Mouse (Mus musculus) cerebellum, postnatal 4 days (tissue): Measurements from ENCODE around the gene 1700028K03Rik.

Source experiments
- DNase-seq, 2 experiments: peaks; one replicate each; pipeline ENCODE4 v3.0.0; 2022; ENCODE audit warnings: low spot score in 2 of 2, mixed read lengths in 1 of 2

The 1700028K03Rik gene

GRCm38 (mm10) chr5:107534581-107534980, at the start of gene 1700028K03Rik:
Gene 1700028K03Rik (plus strand): TSS chr5:107534709.
- no peak for DNase-seq

GRCm38 (mm10) chr5:107488996-107489395, 45.5 kb upstream of the 1700028K03Rik start:
- DNase-seq = no peak

GRCm38 (mm10) chr5:107491036-107491435, 43.5 kb upstream of the 1700028K03Rik start:
- no peak for DNase-seq

DNA sequence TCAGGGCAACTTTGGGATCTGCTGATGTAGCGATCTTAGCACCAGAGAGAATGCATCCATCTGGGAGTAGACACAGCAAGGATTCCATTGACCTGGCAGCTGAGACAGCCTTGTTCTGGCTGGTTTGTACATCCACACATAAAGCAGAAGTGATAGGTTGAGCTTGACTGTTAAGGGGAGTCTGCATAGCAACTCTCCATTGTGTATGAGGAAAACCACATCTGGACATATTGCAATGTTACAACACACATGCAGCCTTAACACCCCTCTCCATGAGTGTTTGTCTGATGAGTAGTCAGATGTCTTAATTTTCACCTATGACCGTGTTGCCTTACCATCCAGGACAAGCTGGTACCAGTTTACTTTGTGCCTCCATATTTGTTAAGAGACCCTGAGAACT, 42.0 kb upstream of the 1700028K03Rik start:
- DNase-seq = no peak

GRCm38 (mm10) chr5:107494759-107495158, 39.8 kb upstream of the 1700028K03Rik start:
- no peak for DNase-seq

GRCm38 (mm10) chr5:107496047-107496446, 38.5 kb upstream of the 1700028K03Rik start:
- DNase-seq = no peak

GRCm38 (mm10) chr5:107497519-107498501, 36.7 kb upstream of the 1700028K03Rik start:
- DNase-seq = peak in 1 of 2 experiments; percentile 17

DNA sequence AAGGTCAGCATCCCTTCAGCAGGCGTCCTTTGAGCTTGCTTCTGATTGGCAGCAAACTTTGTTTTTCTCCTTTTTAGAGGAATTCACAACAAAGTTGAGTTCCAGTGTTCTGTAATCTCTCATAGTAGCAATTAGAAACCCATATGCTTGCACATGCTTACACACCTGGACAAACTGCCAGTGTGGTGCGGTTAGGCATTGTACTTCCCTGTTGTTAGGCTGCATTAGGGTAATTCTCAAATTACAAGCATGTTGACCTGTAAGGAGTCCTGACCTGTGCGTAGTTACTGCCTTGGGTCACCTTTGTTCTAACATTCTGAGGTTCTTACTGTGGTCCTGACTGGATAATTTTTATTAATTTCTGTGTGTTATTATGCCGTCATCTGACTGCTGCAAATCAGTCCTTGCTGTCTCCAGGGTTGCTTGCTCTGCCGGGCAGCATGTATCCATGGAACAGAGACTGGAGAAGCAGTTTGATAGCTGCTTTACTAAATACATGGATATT, 35.7 kb upstream of the 1700028K03Rik start:
- no peak for DNase-seq

GRCm38 (mm10) chr5:107499891-107500535, 34.5 kb upstream of the 1700028K03Rik start:
- DNase-seq = no peak

DNA sequence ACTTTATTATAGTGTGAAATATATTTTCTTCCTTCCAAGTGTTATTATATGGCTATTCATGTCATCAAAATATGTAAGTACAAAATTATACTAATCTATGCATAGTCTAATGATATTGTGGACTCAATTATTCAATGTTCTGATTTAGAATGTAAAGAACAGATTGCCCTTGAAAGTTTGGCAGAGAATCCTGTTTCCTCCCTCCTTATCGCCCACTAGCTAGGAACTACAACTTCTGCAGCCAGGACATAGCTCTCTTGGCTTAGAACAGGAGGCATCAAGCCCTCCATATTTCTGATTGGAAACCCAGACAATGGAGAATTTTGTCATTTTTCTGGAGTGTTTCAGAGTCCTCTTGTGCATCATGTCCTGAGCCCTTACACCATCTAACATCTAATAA, 33.8 kb upstream of the 1700028K03Rik start:
- no peak for DNase-seq

- DNase-seq = no peak
Measured at GRCm38 (mm10) chr5:107507321-107507720, 27.2 kb upstream of the 1700028K03Rik start, which contains the start of gene Gm42669. Gene Gm42669 (plus strand): TSS chr5:107507621.

- no peak for DNase-seq
Measured at GRCm38 (mm10) chr5:107510503-107510902, 24.0 kb upstream of the 1700028K03Rik start.

- DNase-seq = no peak
Measured at GRCm38 (mm10) chr5:107511326-107511725, 23.2 kb upstream of the 1700028K03Rik start.

- peak in 1 of 2 experiments; percentile 20 for DNase-seq
Measured at GRCm38 (mm10) chr5:107513583-107513982, 20.9 kb upstream of the 1700028K03Rik start.

GRCm38 (mm10) chr5:107515453-107515852, 19.1 kb upstream of the 1700028K03Rik start:
- DNase-seq = no peak

- no peak for DNase-seq
Measured at GRCm38 (mm10) chr5:107516087-107516486, 18.4 kb upstream of the 1700028K03Rik start.

DNA sequence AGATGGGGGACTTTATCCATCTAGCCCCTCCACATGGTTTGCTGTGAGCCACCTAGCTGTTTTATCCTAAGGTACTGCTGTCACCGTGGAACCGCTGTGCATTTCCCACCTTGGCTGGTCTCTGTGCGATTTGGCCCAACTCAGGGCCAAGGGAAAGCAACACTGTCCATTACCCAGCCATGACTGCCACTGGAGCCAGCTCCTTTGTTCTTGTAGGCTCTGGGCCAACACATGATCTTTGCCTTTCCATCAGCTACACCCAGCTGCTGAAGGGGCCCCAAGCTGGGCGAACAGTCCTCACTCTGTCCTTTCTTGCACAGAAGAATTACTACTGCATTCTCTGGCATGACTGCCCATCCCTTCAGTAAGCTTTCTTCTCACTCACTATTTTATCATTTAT, 15.9 kb upstream of the 1700028K03Rik start:
- DNase-seq = no peak

GRCm38 (mm10) chr5:107521386-107521785, 13.1 kb upstream of the 1700028K03Rik start:
- no peak for DNase-seq

- no peak for DNase-seq
Measured at GRCm38 (mm10) chr5:107521897-107522296, 12.6 kb upstream of the 1700028K03Rik start.

- DNase-seq = no peak
Measured at GRCm38 (mm10) chr5:107524281-107524680, 10.2 kb upstream of the 1700028K03Rik start.

DNA sequence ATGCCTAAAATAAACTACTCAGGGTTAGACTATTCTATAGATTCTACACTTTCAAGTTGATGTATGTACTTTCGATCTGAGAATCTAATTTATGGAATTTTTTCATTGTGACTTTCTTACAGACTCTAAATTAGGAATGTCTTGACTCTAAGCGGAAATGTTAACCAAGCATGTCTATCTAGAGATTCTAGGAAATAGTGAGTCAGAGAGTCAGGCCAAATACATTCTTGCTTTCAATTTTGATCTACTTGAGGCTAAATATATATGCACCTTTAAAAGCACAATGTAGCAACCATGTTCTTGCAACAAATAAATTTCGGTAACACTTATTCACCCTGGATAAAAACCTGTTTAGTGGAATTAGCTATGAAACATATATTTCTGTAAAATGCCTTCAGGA, 5.7 kb upstream of the 1700028K03Rik start:
- no peak for DNase-seq

GRCm38 (mm10) chr5:107533590-107533989, 919 bp upstream of the 1700028K03Rik start:
- DNase-seq = no peak
